Mouse (Mus musculus) kidney, embryonic 15.5 days (tissue): ENCODE results near the gene Elob. TPM values are rescaled to one million over a fixed set of nuclear protein-coding genes. Genes with fewer than 3 reads are reported as not detected.

Experiments
- microRNA-seq: library from miRNA; unstranded; fragments of <30 nt; microRNA quantifications from one replicate; pipeline ENCODE4, GENCODE M21; 2016
- polyA plus RNA-seq: library from polyadenylated mRNA; unstranded; fragments of >200 nt; fragmentation: Nextera tagmentation; extraction: Ambion mirVana; gene quantifications from 2 replicates; pipeline ENCODE4 v1.2.1, GENCODE M21; 2015

The Elob gene
- polyA plus RNA-seq, 1 experiment from 2014 or later = 999 TPM

Small RNAs within 50 kb of the gene (microRNA-seq; reads per million reads assigned to microRNA genes)
- gene Mir5125 = not detected

Other genes starting within 250 kb of the Elob start
- 16.3 and 16.5 TPM in 2 replicates for gene Zfp13, start 229.6 kb downstream of the Elob start, polyA plus RNA-seq
- not detected in 2 replicates for gene Zscan10, start 228.3 kb downstream of the Elob start, polyA plus RNA-seq
- gene Mmp25, start 183.9 kb downstream of the Elob start, polyA plus RNA-seq = 1.1 and 1.3 TPM in 2 replicates
- gene Bicdl2, start 168.6 kb downstream of the Elob start, polyA plus RNA-seq = 1.3 and 1.5 TPM in 2 replicates
- 63.2 and 69.5 TPM in 2 replicates for gene Hcfc1r1, start 155.5 kb downstream of the Elob start, polyA plus RNA-seq
- gene Thoc6, start 155.3 kb downstream of the Elob start, polyA plus RNA-seq = 52.4 and 53.4 TPM in 2 replicates
- gene Tnfrsf12a, start 151.7 kb downstream of the Elob start, polyA plus RNA-seq = 27.5 and 29.5 TPM in 2 replicates
- 189 and 191 TPM in 2 replicates for gene Cldn6, start 149.9 kb downstream of the Elob start, polyA plus RNA-seq
- gene Cldn9, start 145.1 kb downstream of the Elob start, polyA plus RNA-seq = 51.2 and 53.1 TPM in 2 replicates
- gene 1520401A03Rik, start 106.4 kb downstream of the Elob start, polyA plus RNA-seq = 0.14 and 0.88 TPM in 2 replicates
- 48.4 and 56.3 TPM in 2 replicates for gene Pkmyt1, start 102.8 kb downstream of the Elob start, polyA plus RNA-seq
- gene Paqr4, start 88.3 kb downstream of the Elob start, polyA plus RNA-seq = 19.8 and 23.8 TPM in 2 replicates
- 1.9 and 2.2 TPM in 2 replicates for gene Kremen2, start 83.3 kb downstream of the Elob start, polyA plus RNA-seq
- 89.5 and 91.0 TPM in 2 replicates for gene Flywch1, start 57.5 kb downstream of the Elob start, polyA plus RNA-seq
- 35.0 and 37.4 TPM in 2 replicates for gene Flywch2, start 43.1 kb downstream of the Elob start, polyA plus RNA-seq
- 496 and 536 TPM in 2 replicates for gene Srrm2, start 38.6 kb downstream of the Elob start, polyA plus RNA-seq
- 0.18 TPM in 1 of 2 replicates, not detected in the other for gene Prss33, start 6.9 kb upstream of the Elob start, polyA plus RNA-seq
- 1.8 TPM in 1 of 2 replicates, not detected in the other for gene Prss32, start 14.7 kb upstream of the Elob start, polyA plus RNA-seq
- gene Prss41, start 15.0 kb upstream of the Elob start, polyA plus RNA-seq = 3.2 and 3.3 TPM in 2 replicates
- not detected in 2 replicates for gene Prss21, start 38.9 kb upstream of the Elob start, polyA plus RNA-seq
- not detected in 2 replicates for gene Dcpp1, start 51.7 kb upstream of the Elob start, polyA plus RNA-seq
- not detected in 2 replicates for gene Dcpp2, start 51.7 kb upstream of the Elob start, polyA plus RNA-seq
- not detected in 2 replicates for gene Dcpp3, start 88.3 kb upstream of the Elob start, polyA plus RNA-seq
- gene Sbp, start 112.5 kb upstream of the Elob start, polyA plus RNA-seq = not detected in 2 replicates
- not detected in 2 replicates for gene Sbpl, start 126.1 kb upstream of the Elob start, polyA plus RNA-seq
- 0.18 and 0.23 TPM in 2 replicates for gene Prss30, start 151.4 kb upstream of the Elob start, polyA plus RNA-seq
- gene Prss22, start 169.0 kb upstream of the Elob start, polyA plus RNA-seq = 0.57 and 1.2 TPM in 2 replicates
- gene Prss27, start 209.0 kb upstream of the Elob start, polyA plus RNA-seq = 0.26 and 0.29 TPM in 2 replicates
- gene Kctd5, start 244.3 kb upstream of the Elob start, polyA plus RNA-seq = 62.8 and 64.1 TPM in 2 replicates